Mouse (Mus musculus): ENCODE results near the gene Cabcoco1.

Cabcoco1 gene

DNA sequence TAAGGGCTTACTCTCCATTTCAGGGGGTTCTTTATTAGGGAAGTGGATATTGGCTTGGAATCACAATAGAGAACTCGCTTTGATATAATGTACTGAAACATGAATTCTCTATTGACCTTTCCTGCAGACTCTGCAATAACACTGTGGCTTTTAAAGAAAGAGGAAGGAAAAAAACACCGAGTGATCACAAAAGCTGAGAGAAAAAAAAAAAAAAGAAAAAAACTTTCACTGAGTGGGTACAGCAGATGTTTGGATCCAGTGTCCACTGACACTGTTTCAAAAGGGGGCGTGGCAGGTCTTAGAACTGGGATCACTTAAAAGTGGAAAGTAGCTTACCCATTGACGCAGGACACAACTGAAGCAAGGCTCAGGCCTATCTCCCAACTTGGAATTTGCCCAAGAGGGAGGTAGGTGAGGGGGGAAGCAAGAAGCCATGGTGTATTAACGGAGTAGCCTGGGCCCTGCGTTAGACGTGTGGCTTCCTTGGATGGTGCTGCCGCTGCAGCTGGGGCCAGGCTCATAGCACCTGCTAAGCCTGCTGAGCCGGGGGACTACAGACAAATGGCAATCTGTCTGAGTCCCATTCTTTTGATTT is 107.6 kb downstream of the Cabcoco1 start:
- DNase-seq, result peak in 1 of 2 experiments; percentile 4

DNA sequence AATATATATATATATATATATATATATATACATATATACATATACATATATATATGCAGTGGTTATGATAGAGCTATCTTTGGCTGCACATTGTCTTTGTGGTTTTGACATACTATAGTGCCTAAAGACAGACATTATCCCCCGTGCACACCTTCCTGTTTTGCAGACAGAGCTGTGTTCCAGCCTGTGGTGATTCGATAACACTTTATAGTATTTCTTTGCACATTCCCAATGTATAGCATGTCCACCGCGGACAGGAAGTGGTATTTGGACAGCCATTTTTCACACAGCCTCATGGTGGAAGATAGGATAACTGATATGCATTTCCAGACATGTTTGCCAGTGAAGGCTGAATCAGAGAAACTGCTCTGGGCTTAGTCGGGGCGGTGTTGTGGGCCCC is 110.3 kb downstream of the Cabcoco1 start:
- DNase-seq, result no peak

DNA sequence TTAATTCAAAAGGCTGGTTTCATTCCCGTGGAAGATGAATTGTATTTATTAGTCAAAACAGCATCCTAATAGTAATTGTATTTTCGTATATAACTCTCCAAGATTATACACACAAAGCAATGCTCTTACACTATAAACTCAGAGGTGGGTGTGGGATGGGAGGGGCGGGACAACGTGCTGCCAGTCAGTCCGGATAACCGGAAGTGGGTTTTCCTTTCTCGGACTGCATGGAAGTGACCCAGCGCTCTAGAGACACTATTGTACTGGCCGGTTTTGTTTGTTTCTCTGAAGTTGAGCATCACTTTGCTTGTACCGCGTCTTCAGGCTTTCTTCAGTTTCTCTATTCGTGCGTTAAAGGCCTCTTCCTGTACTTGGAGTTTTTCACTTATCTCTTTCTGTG is 110.8 kb downstream of the Cabcoco1 start:
- no peak for DNase-seq

DNA sequence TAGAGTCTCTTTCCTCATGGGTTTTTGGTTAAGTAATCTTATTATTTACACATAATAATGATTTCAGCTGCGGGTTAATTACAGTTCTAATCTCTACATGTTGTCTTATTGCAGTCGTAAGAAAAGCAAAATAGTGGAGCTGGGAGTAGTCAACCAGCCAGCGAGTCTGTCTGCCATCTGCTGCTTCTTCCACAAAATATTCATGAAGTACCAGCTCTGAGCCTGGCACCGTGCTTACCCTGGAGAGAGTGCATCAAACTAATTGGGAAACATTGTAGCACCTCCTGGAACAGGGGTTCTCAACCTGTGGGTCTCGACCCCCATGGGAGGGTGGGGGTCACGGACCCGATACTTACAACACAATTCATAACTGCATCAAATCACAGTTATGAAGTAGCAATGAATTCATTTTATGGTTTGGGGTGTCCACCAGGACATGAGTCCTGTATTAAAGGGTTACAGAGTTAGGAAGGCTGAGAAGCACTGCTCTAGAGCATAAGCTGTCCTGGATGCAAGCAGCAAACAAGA is 121.2 kb downstream of the Cabcoco1 start:
- peak; percentile 10 to 41 for DNase-seq

DNA sequence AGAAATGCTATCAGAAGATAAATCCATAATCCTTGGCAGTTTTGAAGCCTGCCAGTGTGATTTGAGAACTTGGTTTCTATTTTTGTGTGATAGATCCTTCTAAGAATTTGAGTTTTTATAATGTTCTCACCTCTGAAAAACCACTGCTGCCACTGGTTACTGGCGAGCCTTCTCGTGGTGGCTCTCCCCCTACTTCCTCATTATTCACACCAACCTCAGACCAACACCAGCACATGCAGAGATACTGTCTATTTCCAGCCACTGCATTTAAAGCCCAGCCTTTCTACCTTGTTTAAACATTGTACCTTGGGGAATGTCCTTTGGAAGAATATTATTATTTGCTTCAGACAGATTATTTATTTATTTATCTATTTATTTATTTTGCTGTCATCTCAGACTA is 121.8 kb downstream of the Cabcoco1 start:
- no peak for DNase-seq

DNA sequence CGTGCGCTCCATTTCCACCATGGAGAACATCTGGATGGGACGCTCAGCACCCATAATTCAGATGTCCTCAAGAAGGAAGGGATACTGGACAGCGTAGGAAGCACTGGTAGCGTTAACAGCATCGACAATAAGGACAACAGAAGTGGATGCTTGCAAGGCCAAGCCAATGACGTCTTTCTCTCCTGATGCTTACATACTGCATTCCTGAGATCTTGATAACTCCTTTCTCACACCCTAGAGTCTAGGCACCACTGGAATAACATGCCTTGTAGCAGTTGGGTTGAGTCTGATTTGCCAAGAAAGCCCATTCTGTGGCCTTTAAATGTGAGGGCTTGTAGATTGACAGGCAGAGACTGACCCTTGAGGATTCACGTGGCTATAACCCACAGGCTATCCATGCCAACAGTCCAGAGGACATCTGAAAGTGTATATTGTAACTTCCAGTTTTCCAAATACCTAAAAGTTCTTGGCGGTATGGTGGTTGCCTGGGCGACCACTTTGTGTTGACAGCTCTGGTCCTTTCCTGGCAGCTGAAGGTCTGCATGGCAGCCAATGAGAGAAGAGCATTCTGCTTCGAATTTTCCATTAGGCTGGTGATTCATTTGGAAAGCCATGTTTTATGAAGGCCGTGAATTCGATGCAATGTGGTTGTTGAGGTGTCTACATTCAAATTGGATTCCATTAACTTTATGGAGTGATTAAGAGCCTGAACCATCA is 124.5 kb downstream of the Cabcoco1 start:
- DNase-seq, result no peak

DNA sequence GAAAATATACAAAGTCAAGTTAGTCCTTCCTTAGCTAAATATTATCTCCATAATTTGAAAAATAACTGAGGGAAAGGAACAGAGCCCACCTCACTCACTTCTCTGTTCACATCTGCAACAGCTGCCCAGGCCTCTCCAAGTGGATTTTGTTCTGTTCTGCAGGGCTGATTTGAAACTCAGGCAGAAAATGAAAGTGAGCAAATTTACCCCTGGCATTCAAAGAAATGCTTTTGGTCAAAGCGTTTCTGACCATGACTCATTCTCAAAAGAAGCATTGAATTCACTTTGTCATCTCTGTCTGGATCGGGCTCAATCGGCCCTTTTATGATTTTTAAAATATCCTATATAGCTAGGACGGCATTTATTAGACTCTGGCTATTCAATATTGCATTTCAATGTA is 135.8 kb downstream of the Cabcoco1 start:
- DNase-seq, result no peak

DNA sequence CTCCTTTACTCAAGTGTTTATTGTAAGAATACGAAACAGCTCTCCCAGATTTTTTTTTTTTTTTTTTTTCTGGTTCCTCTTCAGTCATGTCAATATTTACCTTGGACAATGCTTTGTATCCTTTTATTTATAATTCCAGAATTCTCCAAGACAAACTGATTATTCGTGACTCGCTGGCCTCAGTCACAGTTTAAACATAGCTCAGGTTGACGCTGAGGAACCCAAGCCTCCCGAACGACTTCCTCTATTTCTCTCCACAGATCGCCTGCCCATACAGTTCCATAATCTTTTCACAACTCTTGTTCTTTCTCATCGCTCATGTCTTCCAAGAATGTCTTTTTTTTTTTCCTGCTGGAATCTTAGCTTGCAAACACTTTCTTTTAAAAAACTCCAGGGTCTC is 144.9 kb downstream of the Cabcoco1 start:
- no peak for DNase-seq

DNA sequence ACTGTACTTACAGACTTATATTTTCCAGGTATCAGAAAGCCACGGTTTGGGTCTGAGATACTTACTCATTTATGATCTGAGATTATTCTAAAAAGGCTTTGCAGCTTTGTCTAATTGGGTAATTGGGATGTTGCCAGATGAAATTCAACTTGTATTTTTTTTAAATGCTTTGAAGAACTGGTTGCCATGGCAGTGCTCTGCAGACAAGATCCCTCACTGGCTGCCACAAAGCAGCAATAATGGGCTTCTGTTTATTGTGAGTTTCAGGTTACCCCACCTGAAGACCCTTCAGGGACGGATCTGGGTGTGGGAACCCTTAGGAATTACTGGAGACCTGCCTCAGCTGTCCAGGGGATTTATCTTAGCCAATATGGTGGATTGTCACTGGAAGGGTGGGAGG is 145.6 kb downstream of the Cabcoco1 start:
- no peak for DNase-seq

DNA sequence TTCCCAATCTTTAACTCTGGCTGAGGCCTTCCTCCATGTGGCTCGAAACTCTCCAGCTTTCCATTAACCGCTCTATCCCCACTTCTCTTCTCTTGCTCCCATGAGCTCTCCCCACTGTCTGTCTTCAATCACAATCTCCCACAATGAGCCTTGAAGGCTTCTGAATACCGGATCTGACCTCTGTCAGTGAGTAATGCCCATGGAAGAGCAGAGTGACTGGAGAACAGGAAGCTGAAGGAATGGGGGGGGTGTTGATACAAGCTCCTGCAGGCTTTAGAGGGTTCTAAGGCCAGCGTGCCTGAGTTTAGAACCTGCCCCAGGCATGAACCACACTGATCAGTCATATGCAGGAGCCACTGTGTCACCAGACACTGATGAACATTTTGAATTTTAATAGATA is 150.1 kb downstream of the Cabcoco1 start:
- no peak for DNase-seq

DNA sequence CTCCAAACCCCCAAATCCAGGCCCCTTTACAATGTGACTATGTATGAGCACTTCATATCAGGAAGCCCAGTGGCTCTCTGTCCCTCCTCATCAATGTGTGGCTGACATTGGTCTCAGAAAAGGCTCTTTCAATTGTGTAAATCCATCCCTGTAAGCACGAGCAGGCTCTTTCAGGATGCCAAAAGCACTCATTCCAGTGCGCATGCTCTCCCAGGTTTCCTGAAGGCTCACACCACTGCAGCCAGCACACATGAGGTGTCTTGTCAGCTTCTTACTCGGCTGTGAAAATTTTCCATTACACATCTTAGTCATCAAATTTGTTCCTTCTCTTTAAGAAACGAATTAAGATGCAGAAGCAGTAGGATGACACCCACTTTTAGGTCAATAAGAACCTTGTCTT is 152.9 kb downstream of the Cabcoco1 start:
- DNase-seq, result no peak

DNA sequence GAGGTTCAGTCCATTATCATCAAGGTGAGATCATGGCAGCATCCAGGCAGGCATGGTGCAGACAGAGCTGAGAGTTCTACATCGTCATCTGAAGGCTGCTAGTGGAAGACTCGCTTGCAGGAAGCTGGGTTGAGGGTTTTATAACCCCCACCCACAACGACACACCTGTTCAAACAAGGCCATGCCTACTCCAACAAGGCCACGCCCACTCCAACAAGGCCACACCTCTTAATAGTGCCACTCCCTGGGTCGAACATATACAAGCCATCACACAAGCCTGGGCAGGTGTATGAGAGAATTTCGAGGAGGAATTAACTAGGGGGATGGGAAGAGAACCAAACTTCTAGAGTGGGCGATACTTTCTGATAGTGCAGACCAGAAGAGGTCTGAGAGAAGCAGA is 153.6 kb downstream of the Cabcoco1 start:
- no peak for DNase-seq

Measured in cerebellum, postnatal 14 days (tissue).